Mouse (Mus musculus): ENCODE results near the gene Pak7. TPM values are rescaled to one million over a fixed set of nuclear protein-coding genes. Genes with fewer than 3 reads are reported as not detected.
"Not testable (repeated sequence)": the region's sequence is repeated elsewhere in the genome, so short reads cannot be mapped to it uniquely, and the experiment has no call there.

The Pak7 gene
- polyA plus RNA-seq, 1 experiment = not detected

GRCm38 (mm10) chr2:136349671-136350275 lies 38.0 kb downstream of the Pak7 start:
- no peak overlapping the region for H3K4me2 ChIP-seq (ENCODE audit: low read depth)

DNA sequence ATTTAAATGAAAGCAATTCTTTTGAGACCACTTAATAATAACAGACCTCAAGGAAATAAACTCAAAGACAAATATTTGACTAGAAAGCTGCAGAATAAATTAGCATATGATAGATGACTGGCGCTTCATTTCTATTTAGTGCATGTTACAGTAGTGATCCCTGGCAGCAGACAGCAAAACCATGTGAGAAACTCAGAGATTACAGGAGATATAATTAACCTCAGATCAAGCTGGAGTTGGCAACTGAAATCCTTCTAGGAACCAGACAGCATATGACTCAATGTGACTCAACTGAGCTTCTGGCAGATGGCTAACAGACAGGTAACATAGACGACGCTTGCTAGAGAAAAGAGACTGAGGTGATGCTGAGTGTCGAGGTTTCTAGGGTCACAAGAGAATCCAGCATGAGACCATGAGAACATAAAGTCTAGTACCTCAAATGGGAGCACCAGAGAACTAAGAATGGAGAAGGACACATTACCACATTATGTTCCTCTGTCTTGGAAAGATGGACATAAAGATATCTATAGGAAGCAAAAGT lies 43.5 kb downstream of the Pak7 start:
- H3K4me3 ChIP-seq; H3K79me2 ChIP-seq (ENCODE audit: control insufficient read depth, insufficient read depth); H3K27me3 ChIP-seq (ENCODE audit: control insufficient read depth, insufficient read depth, insufficient read length); H3K4me2 ChIP-seq (ENCODE audit: low read depth); H3K36me3 ChIP-seq (ENCODE audit: control insufficient read depth, insufficient read depth); H3ac ChIP-seq (ENCODE audit: control insufficient read depth, insufficient read length): not testable (repeated sequence)

More at GRCm38 (mm10) chr2:136349671-136350275, 38.0 kb downstream of the Pak7 start:
- TF ChIP-seq TCF12 (IDR thresholded peaks at IDR 0.05; ENCODE audit: insufficient read depth, poor library complexity, severe bottlenecking) (no peak), MAX (IDR thresholded peaks at IDR 0.05; ENCODE audit: low read depth) (no peak), TCF3 (IDR thresholded peaks at IDR 0.05; ENCODE audit: insufficient read length, low read depth) (no peak), MYOD1 (IDR thresholded peaks at IDR 0.05; ENCODE audit: control insufficient read depth in 1 of 3, insufficient read length in 2 of 3, low read depth in 2 of 3) (no peak), E2F4 (IDR thresholded peaks at IDR 0.05; ENCODE audit: insufficient read depth) (no peak), POLR2AphosphoS2 (IDR thresholded peaks at IDR 0.05; ENCODE audit: insufficient read length, low read depth) (no peak), REST (IDR thresholded peaks at IDR 0.05; ENCODE audit: insufficient read depth, insufficient read length) (no peak), POLR2A (IDR thresholded peaks at IDR 0.05; ENCODE audit: insufficient read length, low read depth) (no peak), SRF (IDR thresholded peaks at IDR 0.05; ENCODE audit: control insufficient read depth, insufficient read length, low read depth) (no peak), CEBPB (IDR thresholded peaks at IDR 0.05; ENCODE audit: insufficient read depth, poor library complexity, severe bottlenecking) (no peak), MYOG (IDR thresholded peaks at IDR 0.05; ENCODE audit: control insufficient read depth in 1 of 3, insufficient read depth in 1 of 3, insufficient read length in 2 of 3, low read depth in 2 of 3) (no peak), USF1 (IDR thresholded peaks at IDR 0.05; ENCODE audit: low read depth) (no peak)
- Histone ChIP-seq H3K4me3 (no peak overlapping the region), H3K79me2 (ENCODE audit: control insufficient read depth, insufficient read depth) (no peaks in the 10 kb centered on the region), H3K36me3 (ENCODE audit: control insufficient read depth, insufficient read depth) (no peaks in the 10 kb centered on the region), H3K27me3 (ENCODE audit: control insufficient read depth, insufficient read depth, insufficient read length) (no peaks in the 10 kb centered on the region), H3ac (ENCODE audit: control insufficient read depth, insufficient read length) (no peak overlapping the region)

GRCm38 (mm10) chr2:136329974-136330373 lies 57.8 kb downstream of the Pak7 start:
- no peak overlapping the region for H3K4me3 ChIP-seq
- H3ac ChIP-seq (ENCODE audit: control insufficient read depth, insufficient read length) = no peak overlapping the region
- TF ChIP-seq MYOG (IDR thresholded peaks at IDR 0.05; ENCODE audit: control insufficient read depth in 1 of 3, insufficient read depth in 1 of 3, insufficient read length in 2 of 3, low read depth in 2 of 3) (no peak), MYOD1 (IDR thresholded peaks at IDR 0.05; ENCODE audit: control insufficient read depth in 1 of 3, insufficient read length in 2 of 3, low read depth in 2 of 3) (no peak), MAX (IDR thresholded peaks at IDR 0.05; ENCODE audit: low read depth) (no peak), TCF3 (IDR thresholded peaks at IDR 0.05; ENCODE audit: insufficient read length, low read depth) (no peak), USF1 (IDR thresholded peaks at IDR 0.05; ENCODE audit: low read depth) (no peak), REST (IDR thresholded peaks at IDR 0.05; ENCODE audit: insufficient read depth, insufficient read length) (no peak), SRF (IDR thresholded peaks at IDR 0.05; ENCODE audit: control insufficient read depth, insufficient read length, low read depth) (no peak), TCF12 (IDR thresholded peaks at IDR 0.05; ENCODE audit: insufficient read depth, poor library complexity, severe bottlenecking) (no peak), CEBPB (IDR thresholded peaks at IDR 0.05; ENCODE audit: insufficient read depth, poor library complexity, severe bottlenecking) (no peak), E2F4 (IDR thresholded peaks at IDR 0.05; ENCODE audit: insufficient read depth) (no peak)
- H3K79me2 ChIP-seq (ENCODE audit: control insufficient read depth, insufficient read depth) = no peaks in the 10 kb centered on the region
- H3K4me2 ChIP-seq (ENCODE audit: low read depth) = no peak overlapping the region
- no peaks in the 10 kb centered on the region for H3K27me3 ChIP-seq (ENCODE audit: control insufficient read depth, insufficient read depth, insufficient read length)
- no peaks in the 10 kb centered on the region for H3K36me3 ChIP-seq (ENCODE audit: control insufficient read depth, insufficient read depth)

DNA sequence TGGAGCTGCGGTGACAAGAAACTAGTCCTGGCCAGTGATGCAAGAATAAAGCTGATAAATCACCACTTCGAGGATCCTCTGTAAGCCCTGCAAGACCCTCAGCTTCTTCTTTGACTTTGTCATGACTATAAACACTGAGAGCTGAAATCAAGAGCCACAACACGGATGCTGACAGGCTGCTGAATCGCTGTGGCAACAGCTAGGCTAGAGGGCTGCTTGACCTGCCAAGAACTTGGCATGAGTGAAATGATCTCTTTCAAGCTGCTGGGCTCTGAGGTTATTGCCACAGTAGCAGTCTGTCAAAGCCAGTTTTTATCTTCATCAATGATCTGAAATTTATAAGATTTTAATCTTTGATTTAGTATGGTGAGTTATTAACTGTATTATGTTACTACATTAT lies 62.1 kb downstream of the Pak7 start:
- no peak overlapping the region for H3ac ChIP-seq (ENCODE audit: control insufficient read depth, insufficient read length)
- H3K4me2 ChIP-seq (ENCODE audit: low read depth) = no peak overlapping the region
- no peak overlapping the region for H3K4me3 ChIP-seq
- H3K27me3 ChIP-seq (ENCODE audit: control insufficient read depth, insufficient read depth, insufficient read length) = no peaks in the 10 kb centered on the region
- TF ChIP-seq MAX (IDR thresholded peaks at IDR 0.05; ENCODE audit: low read depth) (no peak), SRF (IDR thresholded peaks at IDR 0.05; ENCODE audit: control insufficient read depth, insufficient read length, low read depth) (no peak), TCF12 (IDR thresholded peaks at IDR 0.05; ENCODE audit: insufficient read depth, poor library complexity, severe bottlenecking) (no peak), REST (IDR thresholded peaks at IDR 0.05; ENCODE audit: insufficient read depth, insufficient read length) (no peak), POLR2AphosphoS2 (IDR thresholded peaks at IDR 0.05; ENCODE audit: insufficient read length, low read depth) (no peak), TCF3 (IDR thresholded peaks at IDR 0.05; ENCODE audit: insufficient read length, low read depth) (no peak), CEBPB (IDR thresholded peaks at IDR 0.05; ENCODE audit: insufficient read depth, poor library complexity, severe bottlenecking) (no peak), MYOG (IDR thresholded peaks at IDR 0.05; ENCODE audit: control insufficient read depth in 1 of 3, insufficient read depth in 1 of 3, insufficient read length in 2 of 3, low read depth in 2 of 3) (no peak), POLR2A (IDR thresholded peaks at IDR 0.05; ENCODE audit: insufficient read length, low read depth) (no peak), E2F4 (IDR thresholded peaks at IDR 0.05; ENCODE audit: insufficient read depth) (no peak)
- H3K36me3 ChIP-seq (ENCODE audit: control insufficient read depth, insufficient read depth) = no peaks in the 10 kb centered on the region
- no peaks in the 10 kb centered on the region for H3K79me2 ChIP-seq (ENCODE audit: control insufficient read depth, insufficient read depth)

DNA sequence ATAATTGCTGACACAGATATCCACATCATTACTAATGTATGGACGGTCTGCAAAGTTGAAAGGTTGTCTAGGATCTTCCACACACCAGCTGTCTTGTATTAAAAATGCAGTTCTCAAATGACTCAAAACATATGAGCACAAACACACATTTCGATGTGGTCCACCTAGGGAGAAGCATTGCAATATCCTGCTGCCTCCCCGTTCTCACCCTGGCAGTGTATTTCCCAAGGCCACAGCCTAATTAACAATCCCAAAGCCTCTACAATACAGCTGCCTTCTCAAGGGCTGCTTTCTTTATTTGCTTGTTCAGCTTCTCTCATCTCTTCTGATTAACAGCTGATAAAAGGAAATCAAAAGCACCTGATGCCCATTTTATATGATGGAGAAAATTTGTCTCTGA lies 78.5 kb downstream of the Pak7 start:
- no peak overlapping the region for H3K4me3 ChIP-seq
- no peak for TF ChIP-seq E2F4 (IDR thresholded peaks at IDR 0.05; ENCODE audit: insufficient read depth)
- TF ChIP-seq USF1 (IDR thresholded peaks at IDR 0.05; ENCODE audit: low read depth) = no peak
- TF ChIP-seq TCF3 (IDR thresholded peaks at IDR 0.05; ENCODE audit: insufficient read length, low read depth) = no peak
- TF ChIP-seq TCF12 (IDR thresholded peaks at IDR 0.05; ENCODE audit: insufficient read depth, poor library complexity, severe bottlenecking) = no peak
- no peak for TF ChIP-seq POLR2A (IDR thresholded peaks at IDR 0.05; ENCODE audit: insufficient read length, low read depth)
- TF ChIP-seq SRF (IDR thresholded peaks at IDR 0.05; ENCODE audit: control insufficient read depth, insufficient read length, low read depth) = no peak
- no peak for TF ChIP-seq MYOD1 (IDR thresholded peaks at IDR 0.05; ENCODE audit: control insufficient read depth in 1 of 3, insufficient read length in 2 of 3, low read depth in 2 of 3)
- TF ChIP-seq POLR2AphosphoS2 (IDR thresholded peaks at IDR 0.05; ENCODE audit: insufficient read length, low read depth) = no peak
- no peak for TF ChIP-seq REST (IDR thresholded peaks at IDR 0.05; ENCODE audit: insufficient read depth, insufficient read length)
- no peak for TF ChIP-seq CEBPB (IDR thresholded peaks at IDR 0.05; ENCODE audit: insufficient read depth, poor library complexity, severe bottlenecking)
- TF ChIP-seq MAX (IDR thresholded peaks at IDR 0.05; ENCODE audit: low read depth) = no peak
- no peak for TF ChIP-seq MYOG (IDR thresholded peaks at IDR 0.05; ENCODE audit: control insufficient read depth in 1 of 3, insufficient read depth in 1 of 3, insufficient read length in 2 of 3, low read depth in 2 of 3)
- no peak overlapping the region for H3ac ChIP-seq (ENCODE audit: control insufficient read depth, insufficient read length)
- no peaks in the 10 kb centered on the region for H3K27me3 ChIP-seq (ENCODE audit: control insufficient read depth, insufficient read depth, insufficient read length)
- H3K4me2 ChIP-seq (ENCODE audit: low read depth) = no peak overlapping the region
- no peaks in the 10 kb centered on the region for H3K36me3 ChIP-seq (ENCODE audit: control insufficient read depth, insufficient read depth)
- H3K79me2 ChIP-seq (ENCODE audit: control insufficient read depth, insufficient read depth) = no peaks in the 10 kb centered on the region

Data from myocyte (in vitro differentiated cells).